Mouse (Mus musculus) testis, postnatal 14 days (tissue): ENCODE data around the gene Sit1.
A peak's percentile ranks its signal among the peaks of the same experiment; 100 is the strongest.

Source experiments
- DNase-seq: peaks from one replicate; pipeline ENCODE4 v3.0.0; 2021; ENCODE audit warnings: low spot score

Sit1 gene

DNA sequence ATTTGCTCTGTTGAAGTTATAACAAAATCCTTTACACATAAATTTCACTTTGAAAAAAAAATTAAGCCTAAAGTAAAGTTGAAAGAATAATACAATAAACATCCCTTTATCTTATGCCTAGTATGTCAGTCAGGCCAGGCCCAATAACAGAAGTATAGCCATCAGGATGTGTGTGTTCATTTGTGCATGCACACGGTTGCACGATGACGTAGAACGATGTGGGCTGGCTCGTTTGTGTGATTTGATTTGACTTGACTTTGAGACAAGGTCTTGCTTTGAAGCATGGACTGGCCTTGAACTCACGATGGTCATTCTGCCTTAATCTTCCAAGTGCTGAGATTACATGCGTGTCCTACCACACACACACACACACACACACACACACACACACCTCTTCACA, 16.7 kb downstream of the Sit1 start:
- DNase-seq = no peak

DNA sequence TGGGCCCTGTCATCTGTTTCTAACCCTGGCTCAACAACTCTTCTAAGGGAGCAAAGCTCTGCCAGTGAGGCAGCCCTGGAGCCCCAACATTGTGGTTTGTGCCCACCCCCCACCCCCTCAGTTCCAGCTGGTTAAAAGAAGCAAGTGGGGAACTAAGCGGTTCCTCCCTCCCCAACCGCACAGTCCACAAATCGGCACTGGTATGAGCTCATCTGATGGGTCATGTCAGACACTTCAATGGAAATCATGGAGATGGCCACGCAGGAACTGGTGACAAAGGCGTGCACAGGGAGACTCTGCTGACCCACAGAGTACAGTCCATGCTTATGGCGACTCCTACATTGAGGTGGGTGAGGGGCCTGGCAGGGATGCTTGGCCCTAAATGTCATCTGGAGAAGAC, 17.6 kb downstream of the Sit1 start:
- no peak for DNase-seq

DNA sequence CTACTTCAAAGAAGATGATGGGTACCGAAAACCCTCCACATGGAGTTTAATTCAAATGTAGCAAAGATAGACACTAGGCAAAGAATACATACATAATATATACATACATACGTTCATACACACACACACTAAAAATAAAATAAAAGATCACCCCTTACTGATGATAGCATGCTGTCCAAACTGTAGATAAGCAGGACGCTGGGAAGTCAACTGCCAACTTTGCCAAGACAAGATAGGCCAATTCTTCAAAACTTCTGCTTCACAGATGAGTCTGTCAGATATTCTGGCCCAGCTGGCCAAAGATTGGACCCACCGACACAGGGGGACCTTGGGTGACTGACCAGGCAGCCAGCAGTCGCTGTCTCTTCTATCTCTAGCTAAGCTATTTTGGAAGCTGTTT, 20.4 kb downstream of the Sit1 start:
- DNase-seq = no peak

DNA sequence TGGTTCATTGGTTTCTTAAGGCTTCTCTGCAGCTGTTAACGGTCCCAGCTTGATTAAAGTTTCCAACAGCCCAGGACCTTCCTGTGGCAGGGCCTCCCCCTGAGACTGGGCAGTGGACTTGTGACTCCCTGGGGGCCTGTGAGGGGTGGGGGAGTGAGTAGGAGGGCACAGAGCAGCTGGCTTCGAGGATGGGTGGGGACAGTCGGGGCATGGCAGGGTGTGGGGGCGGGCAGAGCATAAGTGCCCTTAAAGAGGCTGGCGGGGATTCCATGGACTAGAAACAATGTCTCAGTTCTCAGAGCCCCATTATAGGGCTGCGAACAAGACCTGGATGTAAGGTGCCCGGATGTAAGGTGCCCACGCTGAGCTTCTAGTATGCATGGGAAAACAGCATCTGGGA, 26.4 kb downstream of the Sit1 start:
- peak; percentile 55 for DNase-seq

DNA sequence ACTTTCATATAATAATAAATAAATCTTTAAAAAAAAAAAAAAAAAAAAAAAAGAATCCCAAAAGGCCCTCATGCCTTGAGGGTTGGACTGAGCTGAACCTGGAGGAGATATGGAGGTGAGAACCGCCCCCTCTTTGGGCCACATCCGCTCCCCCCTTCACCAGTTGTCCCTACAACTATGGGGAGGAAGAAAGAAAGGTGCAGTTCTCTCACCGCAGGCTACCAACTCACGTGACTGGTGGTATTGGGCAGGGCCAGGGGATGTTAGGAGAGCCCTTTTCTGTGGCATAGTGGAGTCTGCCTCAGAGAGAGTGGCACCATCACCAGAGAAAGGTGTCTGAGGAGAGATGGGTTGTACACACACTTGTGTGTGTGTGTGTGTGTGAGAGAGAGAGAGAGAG, 27.1 kb downstream of the Sit1 start:
- no peak for DNase-seq

DNA sequence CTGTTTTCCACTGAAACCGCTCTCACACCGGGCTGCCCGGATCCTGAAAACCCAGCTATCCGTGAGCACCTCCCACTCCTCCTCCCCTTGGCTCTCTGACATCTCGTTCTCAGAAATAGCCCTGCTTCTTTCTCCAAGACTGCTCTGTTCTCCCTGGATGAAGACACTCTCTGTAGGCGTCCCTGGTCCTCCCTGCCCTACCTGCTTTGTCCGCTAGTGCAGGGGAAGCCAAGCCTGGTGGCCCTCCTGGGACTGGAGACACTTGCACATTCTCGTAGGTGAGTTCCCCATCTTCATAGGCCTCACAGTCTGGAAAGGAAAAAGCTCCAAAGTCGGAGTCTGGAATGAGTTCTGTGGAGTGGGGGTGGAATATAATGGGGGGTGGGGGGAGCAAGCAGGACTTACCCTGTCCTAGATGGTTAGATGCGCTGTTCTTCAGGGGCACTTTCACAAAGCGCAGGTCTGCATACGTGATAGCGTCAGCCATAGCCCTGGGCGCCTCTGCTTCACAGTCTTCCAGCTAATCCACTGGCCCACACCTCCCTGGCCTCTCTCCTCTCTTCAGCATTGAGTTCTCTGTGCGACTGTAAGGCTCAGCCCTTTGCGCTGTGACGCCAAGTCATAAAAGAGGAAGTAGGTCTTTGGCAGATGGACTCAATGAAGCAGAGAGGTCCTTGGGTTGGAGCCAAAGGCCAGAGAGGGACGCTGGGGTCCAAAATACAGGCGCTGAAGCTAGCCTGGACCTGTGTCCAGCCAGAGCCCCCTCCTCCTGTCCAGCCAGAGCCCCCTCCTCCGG, 29.3 kb downstream of the Sit1 start, which contains the start of gene Cd72:
Gene Cd72 (minus strand): TSS at position 588 of the 796 bp plus-strand sequence.
- DNase-seq = no peak

DNA sequence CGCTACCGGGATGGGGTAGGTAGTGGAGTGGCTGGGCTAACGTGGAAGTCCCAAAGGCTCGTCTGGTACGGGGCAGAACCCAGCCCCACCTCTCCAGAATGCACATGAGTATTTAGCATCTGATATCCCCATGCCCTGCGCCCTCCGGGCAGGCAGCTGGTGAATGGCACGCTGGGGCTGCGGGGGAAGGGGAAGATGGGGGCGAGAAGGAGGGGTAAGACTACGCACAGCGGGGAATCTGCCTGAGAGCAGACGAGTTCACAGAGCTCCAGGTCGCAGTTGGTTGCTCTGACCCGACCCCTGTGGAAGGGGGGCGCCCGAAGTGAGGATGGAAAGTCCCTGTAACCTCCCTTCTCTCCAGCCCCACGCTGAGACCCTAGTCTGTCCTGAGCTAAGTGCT, 30.1 kb downstream of the Sit1 start:
- no peak for DNase-seq

DNA sequence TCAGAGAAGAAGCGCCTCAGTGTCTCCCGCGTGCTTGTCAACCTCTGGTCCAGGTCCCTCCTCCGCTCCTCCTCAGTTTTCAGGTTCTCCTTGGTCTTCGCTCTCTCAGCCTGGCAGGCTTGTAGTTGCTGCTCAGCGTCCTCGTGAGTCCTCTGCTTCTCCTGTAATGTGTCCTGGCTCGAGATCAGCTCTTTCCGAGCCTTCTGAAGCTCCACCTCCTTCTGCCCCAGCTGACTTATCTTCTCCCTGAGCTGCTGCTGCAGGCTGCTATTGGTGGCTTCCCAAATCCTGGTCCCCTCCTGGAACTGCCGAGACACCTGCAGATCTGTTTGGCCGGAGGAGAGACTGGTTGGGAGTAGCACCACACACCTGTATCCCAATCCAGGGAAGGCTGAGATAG, 31.2 kb downstream of the Sit1 start:
- DNase-seq = no peak

DNA sequence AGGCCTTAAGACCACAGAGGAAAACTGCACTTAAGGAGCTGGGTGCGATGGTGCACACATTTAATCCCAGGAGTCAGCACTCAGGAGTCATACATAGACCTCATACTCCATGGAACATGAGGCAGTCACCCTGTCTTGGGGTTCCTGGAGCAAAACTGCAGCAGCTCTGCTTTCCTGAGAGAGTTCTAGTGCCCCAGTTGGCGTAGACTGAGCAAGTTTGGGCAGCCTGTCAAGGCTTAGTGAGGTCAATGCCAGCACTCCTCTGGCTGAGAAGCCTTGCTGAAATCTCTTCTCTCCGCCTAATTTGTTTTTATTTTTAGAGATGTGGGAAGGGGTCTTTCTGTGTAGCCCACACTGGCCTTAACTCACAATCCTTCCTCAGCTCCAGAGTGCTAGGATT, 35.0 kb downstream of the Sit1 start:
- no peak for DNase-seq

DNA sequence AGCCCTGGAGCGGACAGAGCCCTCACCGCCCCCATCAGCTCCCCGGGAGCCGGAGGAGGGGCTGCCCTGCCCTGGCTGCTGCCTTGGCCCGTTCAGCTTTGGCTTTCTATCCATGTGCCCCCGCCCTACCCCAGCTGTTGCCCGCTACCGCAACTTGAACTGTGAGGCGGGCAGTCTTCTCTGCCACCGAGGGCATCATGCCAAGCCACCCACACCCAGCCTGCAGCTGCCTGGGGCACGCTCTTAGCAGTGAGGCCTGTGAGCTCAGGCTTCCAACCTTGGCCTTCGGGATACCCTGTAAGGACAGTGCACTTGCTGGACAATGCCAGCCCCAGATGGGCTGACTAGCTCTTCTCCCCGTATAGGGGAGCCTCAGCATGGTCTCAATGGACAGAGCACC, 36.3 kb downstream of the Sit1 start:
- peak; percentile 38 for DNase-seq

DNA sequence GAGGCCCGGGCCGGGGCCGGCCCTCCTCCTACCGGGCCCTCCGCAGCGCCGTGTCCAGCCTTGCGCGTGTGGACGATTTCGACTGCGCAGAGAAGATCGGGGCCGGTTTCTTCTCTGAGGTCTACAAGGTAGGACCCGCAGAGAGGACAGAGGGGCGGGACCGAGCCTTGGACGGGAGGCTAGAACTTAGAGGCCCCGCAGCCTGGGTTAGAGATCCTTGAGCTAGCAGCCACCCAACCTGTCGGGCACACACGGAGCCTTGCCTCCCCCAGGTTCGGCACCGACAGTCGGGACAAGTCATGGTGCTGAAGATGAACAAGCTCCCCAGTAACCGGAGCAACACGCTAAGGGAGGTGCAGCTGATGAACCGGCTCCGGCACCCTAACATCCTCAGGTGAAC, 40.0 kb downstream of the Sit1 start:
- peak; percentile 65 for DNase-seq

DNA sequence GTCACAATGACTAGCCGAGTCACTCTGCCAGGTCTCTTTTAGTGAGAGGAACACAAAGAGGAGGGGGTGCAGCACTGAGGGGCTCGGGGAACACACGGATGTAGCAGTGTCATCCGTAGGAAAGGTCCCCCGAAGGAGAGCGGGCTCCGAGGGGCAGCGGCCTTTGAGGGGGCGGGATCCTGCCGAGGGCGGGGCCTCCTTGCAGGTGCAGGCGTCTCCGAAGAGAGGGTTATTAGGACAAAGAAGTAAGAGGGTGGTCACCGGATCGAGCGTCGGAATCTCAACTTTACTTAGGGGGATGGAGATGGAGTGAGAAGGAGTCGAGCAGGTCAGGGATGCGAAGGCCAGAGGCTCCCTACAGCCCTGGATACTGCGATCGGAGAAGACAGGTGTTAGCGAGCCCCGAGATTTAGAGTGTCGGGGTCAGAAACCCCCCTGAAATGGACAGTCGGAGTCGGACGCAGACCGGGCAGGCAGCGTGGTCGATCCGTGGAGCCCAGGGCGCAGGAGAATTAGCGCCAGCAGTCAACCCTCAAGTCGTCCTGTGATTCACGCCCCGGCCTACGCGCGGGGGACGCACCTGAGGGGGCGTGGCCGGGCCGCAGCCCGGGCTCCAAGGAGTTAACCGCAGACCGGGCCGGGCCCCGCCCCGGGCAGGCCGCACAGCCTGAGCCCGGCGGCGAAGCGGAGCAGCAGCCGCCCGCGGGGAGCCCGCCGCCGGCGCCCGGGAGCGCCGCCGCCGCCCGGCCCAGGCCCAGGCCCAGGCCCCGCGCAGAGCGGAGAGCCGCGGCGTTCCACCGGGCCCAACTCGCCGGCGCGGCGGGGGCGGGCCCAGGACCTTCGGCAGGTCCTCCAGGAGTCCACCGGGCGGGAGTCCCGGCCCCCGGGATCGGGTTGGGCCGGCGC, 40.8 kb downstream of the Sit1 start:
- peak; percentile 86 for DNase-seq

DNA sequence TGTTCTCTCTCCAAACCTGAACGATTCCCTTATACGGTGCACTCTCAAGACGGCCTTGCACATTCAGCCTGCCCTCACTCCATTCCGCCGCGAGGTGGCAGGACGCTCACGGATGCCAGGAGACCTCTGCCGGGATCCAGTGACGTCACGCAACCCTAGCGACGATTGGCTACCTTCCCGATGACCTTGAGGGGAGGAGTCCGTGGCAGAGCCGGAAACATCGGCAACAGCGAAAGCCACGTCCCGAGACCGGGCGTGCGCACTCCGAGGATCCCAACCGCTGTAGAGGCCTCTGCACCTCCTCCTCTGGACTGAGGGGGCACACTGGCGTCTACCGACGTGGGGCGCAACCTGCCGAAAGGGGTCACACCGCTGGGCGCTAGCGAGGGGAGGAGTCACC, 41.5 kb downstream of the Sit1 start:
- DNase-seq = peak; percentile 97

DNA sequence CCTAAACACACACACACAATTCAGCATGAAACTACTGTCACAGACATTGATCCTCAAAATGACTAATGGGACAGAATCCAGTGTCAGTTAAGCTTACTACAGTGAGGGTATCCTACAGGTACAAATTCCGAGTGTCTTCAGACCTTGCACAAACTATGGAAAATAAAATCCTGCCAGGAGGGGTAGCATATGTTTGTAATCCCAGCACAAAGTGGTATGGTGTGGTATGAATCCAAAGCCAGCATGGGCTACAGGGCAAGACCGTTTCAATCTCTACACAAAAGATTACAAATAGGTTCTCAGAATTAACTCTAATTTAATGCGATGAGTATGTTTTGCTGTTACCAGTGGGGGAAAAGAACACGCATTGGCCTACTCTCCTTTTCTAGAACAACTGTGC, 41.9 kb downstream of the Sit1 start, which contains the start of gene Tesk1:
Gene Tesk1 (plus strand): TSS at position 301 of the 400 bp plus-strand sequence.
- DNase-seq = no peak

DNA sequence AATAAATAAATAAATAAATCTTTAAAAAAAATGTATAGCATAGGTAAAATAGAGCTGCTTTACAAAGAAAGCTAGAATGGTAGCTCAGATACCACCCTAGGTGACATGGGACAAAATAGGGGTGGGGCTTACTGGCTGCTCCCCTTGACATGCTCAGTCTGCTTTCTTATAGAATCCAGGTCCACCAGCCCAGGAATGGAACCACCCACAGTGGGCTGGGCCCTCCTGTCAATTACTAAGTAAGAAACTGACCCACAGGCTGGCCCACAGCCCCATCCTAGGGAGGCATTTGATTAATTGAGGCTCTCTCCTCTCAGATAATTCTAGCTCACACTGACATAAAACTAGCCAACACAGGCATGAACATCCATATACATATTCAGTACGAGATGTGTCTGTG, 50.7 kb downstream of the Sit1 start:
- DNase-seq = no peak
